ENCODE assay signal across 11 mouse cellular contexts in genomic region chr1:171788461-171789283, GRCm38 (mm10). TPM values are rescaled to one million over a fixed set of nuclear protein-coding genes. Genes with fewer than 3 reads are reported as not detected.
A peak's percentile ranks its signal among the peaks of the same experiment; 100 is the strongest.
DNase-seq lines count a peak whose midpoint lies in the region; ATAC-seq and TF ChIP-seq lines count a peak whose summit lies in the region.
"Had no signal": no experiment of that assay in that cellular context is flagged by ENCODE, and none has a peak within 500 bp of the region (broad histone marks: within the 10 kb centered on the region; RNA-seq: fewer than 3 reads in every experiment).

No protein-coding gene starts in this region.

- H3K27me3 ChIP-seq in liver, postnatal 0 days (ENCODE audit: insufficient read depth, low read length), result no peaks in the 10 kb centered on the region
- no peaks in the 10 kb centered on the region for H3K27me3 ChIP-seq in hindbrain, embryonic 14.5 days (ENCODE audit: control insufficient read depth, insufficient read depth, low read length)
- H3K27me3 ChIP-seq: limb, embryonic 12.5 days had no signal

- no peak for TF ChIP-seq CTCF in liver, postnatal 0 days (IDR thresholded peaks at IDR 0.05; ENCODE audit: low read depth)

- no peak overlapping the region for H3K27ac ChIP-seq in liver, postnatal 0 days (ENCODE audit: low read depth)
- no peak overlapping the region for H3K27ac ChIP-seq in hindbrain, embryonic 14.5 days
- H3K27ac ChIP-seq: embryonic facial prominence, embryonic 13.5 days; limb, embryonic 12.5 days had no signal

- WGBS in liver, postnatal 0 days (ENCODE audit: insufficient replicate concordance), result 61% methylated on average over 12 of the region's 12 CpGs
- WGBS in hindbrain, embryonic 14.5 days, result 90% methylated on average over 12 of the region's 12 CpGs

- DNase-seq in liver, result peak; percentile 61
- no peak for DNase-seq in liver, postnatal 0 days
- DNase-seq in brain, adult 2 months (ENCODE audit: low read depth, low spot score), result peak; percentile 86
- peak; percentile 32 to 34 for DNase-seq in layer of hippocampus, adult 8-10 months (ENCODE audit: low spot score in 2 of 2)
- peak; percentile 75 for DNase-seq in naive thymus-derived CD4-positive, alpha-beta T cell, adult 2 months (ENCODE audit: low read depth)
- DNase-seq in hindbrain, embryonic 14.5 days (ENCODE audit: low spot score), result no peak
- DNase-seq in ovary, postnatal 36 days (ENCODE audit: low spot score), result no peak
- DNase-seq: gastrocnemius, postnatal 36 days had no signal

- H3K9ac ChIP-seq in liver, postnatal 0 days (replicated peaks), result no peak overlapping the region
- H3K9ac ChIP-seq in hindbrain, embryonic 14.5 days, result no peak overlapping the region
- H3K9ac ChIP-seq: embryonic facial prominence, embryonic 13.5 days; limb, embryonic 12.5 days had no signal

- H3K4me1 ChIP-seq in liver, postnatal 0 days (ENCODE audit: insufficient read depth), result no peaks in the 10 kb centered on the region; the same call in 1 of the 2 replicates
- no peaks in the 10 kb centered on the region for H3K4me1 ChIP-seq in hindbrain, embryonic 14.5 days (replicated peaks; ENCODE audit: control insufficient read depth, insufficient read depth, low read length)
- H3K4me1 ChIP-seq: embryonic facial prominence, embryonic 13.5 days; limb, embryonic 12.5 days had no signal

- no peak overlapping the region for H3K4me2 ChIP-seq in liver, postnatal 0 days (ENCODE audit: low read depth, low read length)
- H3K4me2 ChIP-seq in hindbrain, embryonic 14.5 days (replicated peaks), result no peak overlapping the region
- H3K4me2 ChIP-seq: embryonic facial prominence, embryonic 13.5 days; limb, embryonic 12.5 days had no signal

- no peaks in the 10 kb centered on the region for H3K9me3 ChIP-seq in liver, postnatal 0 days (ENCODE audit: low read length)
- no peaks in the 10 kb centered on the region for H3K9me3 ChIP-seq in hindbrain, embryonic 14.5 days (ENCODE audit: control insufficient read depth, low read length)
- H3K9me3 ChIP-seq: embryonic facial prominence, embryonic 13.5 days; limb, embryonic 12.5 days had no signal

- no peak overlapping the region for H3K4me3 ChIP-seq in liver, postnatal 0 days (ENCODE audit: low read depth, low read length)
- no peak overlapping the region for H3K4me3 ChIP-seq in hindbrain, embryonic 14.5 days (replicated peaks; ENCODE audit: low read length)
- H3K4me3 ChIP-seq: embryonic facial prominence, embryonic 13.5 days; limb, embryonic 12.5 days had no signal

- H3K36me3 ChIP-seq in liver, postnatal 0 days (replicated peaks; ENCODE audit: insufficient read depth, low read length), result no peaks in the 10 kb centered on the region
- H3K36me3 ChIP-seq in hindbrain, embryonic 14.5 days (replicated peaks; ENCODE audit: control insufficient read depth, insufficient read depth), result no peaks in the 10 kb centered on the region
- H3K36me3 ChIP-seq: embryonic facial prominence, embryonic 13.5 days; limb, embryonic 12.5 days had no signal

- ATAC-seq in liver, postnatal 0 days, result no peak
- no peak for ATAC-seq in hindbrain, embryonic 14.5 days (ENCODE audit: low FRiP score)
- no peak for ATAC-seq in erythroblast, adult 5-6 weeks (replicated peaks; ENCODE audit: low FRiP score, poor library complexity, severe bottlenecking)

- TF ChIP-seq EP300 in liver, postnatal 0 days (IDR thresholded peaks at IDR 0.05; ENCODE audit: low read depth), result no peak

RNA-seq across cellular contexts. Expression of gene Slamf1, which starts 21.7 kb away (rescaled TPM):
- 2.4 and 2.5 TPM in 2 replicates for polyA plus RNA-seq in liver, postnatal 0 days (2015; fragmentation: Nextera tagmentation; extraction: Ambion mirVana)
- under 1 TPM; 0.13 to 0.31 (median 0.14) TPM for total RNA-seq in layer of hippocampus, adult 8-10 months (2022)
- polyA plus RNA-seq in hindbrain, embryonic 14.5 days (2014; fragmentation: Nextera tagmentation; extraction: Ambion mirVana), result 0.10 and 0.13 TPM in 2 replicates
- total RNA-seq in erythroblast, adult 5-6 weeks (2015; ENCODE audit: low replicate concordance), result 2.3 TPM in 1 of 2 replicates, not detected in the other
- 0.26 and 0.56 TPM in 2 replicates for total RNA-seq in erythroblast, adult 5-6 weeks (2017; ENCODE audit: low replicate concordance)

RNA-seq across cellular contexts. Expression of gene Cd84, which starts 50.8 kb away (rescaled TPM):
- polyA plus RNA-seq in liver, postnatal 0 days (2015; fragmentation: Nextera tagmentation; extraction: Ambion mirVana), result 10.8 and 11.2 TPM in 2 replicates
- 10 to 100 TPM in 2 of 4 experiments, 1 to 10 TPM in 2; 1.9 to 22.4 (median 11.1) TPM for total RNA-seq in layer of hippocampus, adult 8-10 months (2022)
- 1.1 and 1.7 TPM in 2 replicates for polyA plus RNA-seq in hindbrain, embryonic 14.5 days (2014; fragmentation: Nextera tagmentation; extraction: Ambion mirVana)
- 20.3 and 22.1 TPM in 2 replicates for total RNA-seq in erythroblast, adult 5-6 weeks (2015; ENCODE audit: low replicate concordance)
- total RNA-seq in erythroblast, adult 5-6 weeks (2017; ENCODE audit: low replicate concordance), result 23.7 and 25.0 TPM in 2 replicates

Comparison
In these comparisons a context has a peak if more than half of its experiments do, and no peak if none do; other contexts are left out.
1. DNase-seq: peak in liver (single experiment), brain, adult 2 months (single experiment), layer of hippocampus, adult 8-10 months (2 of 2) and naive thymus-derived CD4-positive, alpha-beta T cell, adult 2 months (single experiment); none in liver, postnatal 0 days (single experiment), hindbrain, embryonic 14.5 days (single experiment) and ovary, postnatal 36 days (single experiment).